Mouse (Mus musculus) c-Kit-positive CD71-negative TER-119-negative erythroid progenitor cells, embryonic 14.5 days (primary cell): ENCODE data around the gene Gm15093.
"Not testable (repeated sequence)": the region's sequence is repeated elsewhere in the genome, so short reads cannot be mapped to it uniquely, and the experiment has no call there.

ENCODE experiments used
- DNase-seq: peaks from one replicate; pipeline ENCODE4 v3.0.0-alpha.2; 2013; ENCODE audit warnings: low read depth

Gm15093 gene

GRCm38 (mm10) chrX:149272077-149272476, at the start of gene Gm15093:
TSS of gene Gm15093 (plus strand) at chrX:149272377.
- not testable (repeated sequence) for DNase-seq
